Mouse (Mus musculus) lung, postnatal 14 days (tissue): ENCODE measurements around the gene Tmem100.
A peak's percentile ranks its signal among the peaks of the same experiment; 100 is the strongest.

Experiments used
- DNase-seq: peaks from one replicate; pipeline ENCODE4 v3.0.0; 2021

The Tmem100 gene

DNA sequence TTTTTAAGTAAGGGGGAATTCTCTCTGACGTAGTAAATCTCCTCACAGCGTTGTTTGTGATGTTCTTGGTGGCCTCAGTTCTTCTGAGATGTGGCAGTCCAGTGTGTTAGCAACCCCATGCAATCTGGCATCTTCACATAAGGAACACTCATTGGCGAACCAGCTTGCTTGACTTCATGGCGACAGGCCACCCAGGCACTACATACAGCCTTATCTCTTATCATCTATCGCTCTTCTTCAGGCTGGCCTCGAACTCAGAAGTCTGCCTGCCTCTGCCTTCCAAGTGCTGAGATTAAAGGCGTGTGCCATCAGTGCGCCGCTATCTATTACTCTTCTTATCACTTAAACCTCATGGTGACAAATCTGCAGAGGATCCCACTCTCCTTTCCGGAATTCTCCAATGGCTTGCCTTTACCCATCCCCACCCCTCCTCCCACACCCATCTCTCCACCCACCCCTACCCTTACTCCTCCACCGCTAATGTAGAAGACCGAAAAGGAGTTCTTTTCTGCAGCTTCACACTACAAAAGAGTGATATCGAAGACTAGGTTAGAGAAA lies at the start of gene Tmem100:
Gene Tmem100 (plus strand): TSS at position 508 of the 558 bp plus-strand sequence.
- DNase-seq, result no peak

DNA sequence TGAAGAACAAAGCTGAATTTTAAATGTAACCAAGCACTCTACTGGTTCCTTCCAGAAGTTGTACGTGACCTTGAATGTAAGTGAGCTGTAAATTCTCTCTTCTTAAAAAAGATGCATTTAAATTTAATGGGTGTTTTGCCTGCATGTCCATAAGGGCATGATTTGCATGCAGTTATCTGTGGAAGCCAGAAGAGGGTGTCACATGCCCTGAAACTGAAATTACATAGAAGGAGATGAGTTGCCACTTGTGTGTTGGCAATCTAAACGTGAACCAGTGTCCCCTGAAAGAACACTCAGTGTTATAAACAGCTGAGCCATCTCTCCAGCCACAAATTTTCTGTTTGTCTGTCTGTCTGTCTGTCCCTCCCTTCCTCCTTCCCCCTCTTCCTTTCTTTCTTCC lies 47.2 kb upstream of the Tmem100 start:
- no peak for DNase-seq

GRCm38 (mm10) chr11:89984436-89984835 lies 45.7 kb upstream of the Tmem100 start:
- DNase-seq, result no peak

DNA sequence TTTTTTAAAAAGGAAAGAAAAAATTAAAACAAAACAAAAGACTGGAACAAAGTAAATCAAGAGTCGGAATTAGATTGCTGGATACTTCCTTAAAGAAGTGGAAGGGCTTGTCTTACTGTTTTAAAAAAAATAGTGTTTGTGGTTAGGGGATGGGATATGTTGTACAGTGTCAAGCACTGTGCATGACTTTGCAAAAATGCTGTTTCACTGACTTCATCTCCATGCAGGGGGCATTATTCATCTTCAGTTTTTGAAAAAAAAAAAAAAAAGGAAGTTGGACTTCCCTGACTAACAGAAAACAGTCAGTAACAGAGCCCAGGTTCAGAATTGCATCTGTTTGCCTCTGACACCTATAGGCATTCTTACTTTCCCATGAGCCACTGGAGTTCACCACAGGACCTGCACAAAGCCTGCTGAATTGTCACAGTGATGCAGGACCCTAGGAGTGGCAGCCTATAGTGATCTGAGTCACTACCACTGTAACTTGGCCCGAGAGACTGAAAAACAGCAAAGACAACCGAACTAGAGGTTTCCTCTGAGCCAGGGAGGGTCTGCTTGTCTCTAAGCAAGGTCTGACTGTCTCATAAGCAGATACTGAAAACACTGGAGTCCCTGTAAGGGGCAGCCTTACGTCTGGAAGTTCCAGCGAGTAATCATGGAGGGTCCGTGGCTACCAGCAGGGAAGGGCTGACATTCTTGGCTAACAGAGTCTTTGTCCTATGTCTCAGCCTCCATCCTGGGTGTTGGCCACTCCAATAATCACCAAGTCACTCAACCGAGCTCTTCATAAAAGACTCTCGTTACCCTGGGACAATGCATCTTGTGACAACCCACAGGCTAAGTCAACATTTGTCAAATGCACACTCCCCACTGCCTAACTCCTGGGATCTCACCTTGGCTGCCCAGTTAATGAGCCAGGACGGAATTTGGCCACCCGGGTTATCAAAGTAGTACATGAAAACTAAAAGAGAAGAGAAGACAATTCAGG lies 44.7 kb upstream of the Tmem100 start:
- DNase-seq, result no peak

GRCm38 (mm10) chr11:89986516-89986915 lies 43.6 kb upstream of the Tmem100 start:
- DNase-seq, result no peak

GRCm38 (mm10) chr11:89988936-89989589 lies 41.1 kb upstream of the Tmem100 start:
- peak; percentile 88 for DNase-seq

GRCm38 (mm10) chr11:89991661-89992060 lies 38.5 kb upstream of the Tmem100 start:
- DNase-seq, result no peak

- DNase-seq, result no peak
Observed at GRCm38 (mm10) chr11:89994706-89995105, 35.4 kb upstream of the Tmem100 start.

GRCm38 (mm10) chr11:89995596-89995995 lies 34.6 kb upstream of the Tmem100 start:
- no peak for DNase-seq

DNA sequence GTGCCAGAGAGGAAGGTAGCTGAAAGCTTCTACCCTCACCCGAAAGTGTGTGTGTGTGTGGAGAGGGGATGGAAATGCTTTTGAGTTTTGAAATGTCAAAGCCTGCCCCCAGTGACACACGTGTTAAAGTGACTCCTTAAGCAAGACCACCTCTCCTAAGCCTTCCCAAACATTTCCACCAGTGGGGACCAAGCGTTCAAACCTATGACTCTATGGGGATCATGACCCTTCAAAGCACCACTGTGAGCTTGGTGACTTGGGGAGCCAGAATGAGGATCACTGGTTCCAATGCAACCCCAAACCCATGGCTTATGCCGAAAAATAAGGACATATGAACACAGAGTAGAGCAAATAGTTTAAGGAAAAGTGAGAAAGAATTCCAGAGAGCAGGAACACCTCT lies 33.7 kb upstream of the Tmem100 start:
- DNase-seq, result no peak

DNA sequence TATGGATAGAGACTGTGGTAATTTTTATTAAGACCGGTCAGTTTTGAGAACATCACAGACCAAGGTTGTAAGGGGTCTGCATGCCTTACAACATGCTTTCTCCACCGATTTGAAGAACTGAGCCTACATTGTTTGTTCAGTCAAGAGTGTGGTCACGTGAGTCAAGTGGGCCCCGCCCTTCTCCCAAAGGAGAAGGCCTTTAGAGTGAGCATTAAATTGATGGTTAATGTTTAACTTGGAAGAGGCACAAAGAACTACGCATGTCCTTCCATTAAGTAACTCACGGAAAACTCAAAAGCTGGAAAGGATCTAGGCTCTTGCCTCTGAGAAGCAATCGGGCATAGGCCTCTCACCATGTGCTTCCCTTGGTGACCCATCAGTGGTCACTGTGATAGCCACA lies 33.3 kb upstream of the Tmem100 start:
- peak; percentile 35 for DNase-seq

GRCm38 (mm10) chr11:89998996-89999770 lies 31.0 kb upstream of the Tmem100 start:
- DNase-seq, result no peak

- no peak for DNase-seq
Observed at GRCm38 (mm10) chr11:90000666-90001065, 29.5 kb upstream of the Tmem100 start.

- no peak for DNase-seq
Observed at GRCm38 (mm10) chr11:90001396-90002230, 28.5 kb upstream of the Tmem100 start.

DNA sequence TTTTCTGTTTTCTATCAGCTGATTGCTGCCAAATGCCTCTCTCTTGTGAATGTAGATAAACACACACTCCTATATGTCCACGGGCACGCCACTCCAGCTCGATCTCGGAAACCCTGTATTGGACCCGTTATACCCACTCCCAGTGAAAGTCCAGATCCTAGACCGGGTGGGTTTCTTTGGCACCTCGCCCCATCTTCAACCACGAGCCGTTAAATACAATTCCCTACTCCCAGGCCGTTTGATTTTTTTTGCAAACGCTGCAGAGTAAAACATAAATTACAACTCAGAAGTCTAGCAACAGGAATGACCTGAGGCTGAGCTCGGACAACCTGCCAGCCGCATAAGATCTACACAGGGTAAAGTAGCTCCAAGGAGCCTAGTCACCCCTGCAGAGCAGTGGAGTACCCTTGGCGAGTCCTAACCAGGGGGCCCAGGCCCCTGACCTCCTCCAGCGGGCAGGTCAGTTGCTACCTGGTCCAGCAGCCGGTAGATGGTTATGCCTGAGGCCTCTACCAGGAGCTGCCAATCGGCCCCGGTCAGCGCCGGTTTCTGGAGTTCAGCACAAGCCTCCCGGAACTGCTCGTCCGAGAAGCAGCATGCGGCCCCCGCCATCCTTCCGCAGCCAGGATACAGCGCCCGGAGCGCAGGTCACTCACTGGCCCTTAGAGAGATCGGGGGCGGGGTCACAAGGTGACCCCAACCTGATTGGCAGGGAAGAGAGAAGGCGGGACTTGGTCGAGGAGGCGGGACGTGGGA lies 27.7 kb upstream of the Tmem100 start, which contains the start of gene Pctp:
Gene Pctp (minus strand): TSS at position 664 of the 756 bp plus-strand sequence.
- peak; percentile 85 for DNase-seq

GRCm38 (mm10) chr11:90002987-90003348 lies 27.2 kb upstream of the Tmem100 start:
- no peak for DNase-seq

DNA sequence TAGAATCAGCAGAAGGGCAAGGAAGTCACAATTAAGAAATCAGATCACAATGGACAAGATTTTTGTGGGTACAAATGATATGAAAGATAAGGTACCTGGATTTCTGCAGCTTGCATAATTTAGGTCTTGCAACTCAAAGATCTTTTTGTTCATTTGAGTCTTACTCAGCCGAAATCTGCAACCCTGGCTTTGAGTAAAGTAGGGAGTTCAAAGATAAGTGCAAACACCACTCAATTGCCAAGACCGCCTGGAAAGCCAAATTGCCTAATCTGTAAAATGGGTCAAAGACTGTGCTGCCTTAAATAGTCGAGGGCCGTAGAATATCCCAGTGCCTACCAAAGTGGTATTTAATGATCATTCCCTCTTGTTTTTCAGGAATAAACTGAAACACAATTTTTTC lies 26.8 kb upstream of the Tmem100 start:
- DNase-seq, result no peak

DNA sequence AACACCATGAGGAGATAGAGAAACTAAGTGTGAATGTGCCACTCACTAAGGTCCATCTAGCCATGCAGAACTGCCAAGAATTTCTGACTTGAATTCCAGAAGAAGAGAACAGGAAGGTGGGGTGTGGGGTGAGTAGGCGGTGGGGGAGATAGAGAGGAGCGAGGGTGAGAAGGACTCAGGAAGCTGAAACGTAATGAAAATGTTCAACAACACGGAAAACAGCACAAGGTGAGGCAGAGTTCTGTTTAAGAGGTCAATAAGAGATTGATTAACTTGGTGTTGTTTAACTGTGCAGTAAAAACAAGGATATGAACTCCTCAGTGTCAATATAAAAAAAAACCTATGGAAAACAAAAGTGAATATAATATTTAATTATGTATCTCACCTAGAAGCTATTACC lies 24.0 kb upstream of the Tmem100 start:
- DNase-seq, result no peak

- no peak for DNase-seq
Observed at GRCm38 (mm10) chr11:90007791-90008531, 22.2 kb upstream of the Tmem100 start.

GRCm38 (mm10) chr11:90013657-90014056 lies 16.5 kb upstream of the Tmem100 start:
- no peak for DNase-seq
